Mouse (Mus musculus) olfactory bulb, adult 2 months (tissue): ENCODE measurements around the gene Cldn9. TPM values are rescaled to one million over a fixed set of nuclear protein-coding genes. Genes with fewer than 3 reads are reported as not detected.
A peak's percentile ranks its signal among the peaks of the same experiment; 100 is the strongest.

ENCODE experiments used
- H3K27ac ChIP-seq: fragments of 200-500 bp; 2 replicates; pipeline ENCODE4 v1.5.1; 2012; ENCODE audit warnings: low read depth, low read length; ENCODE audit not compliant: insufficient read depth
- H3K4me1 ChIP-seq: fragments of 200-500 bp; 2 replicates; pipeline ENCODE4 v1.6.1; 2012; ENCODE audit warnings: low read length; ENCODE audit not compliant: control insufficient read depth, insufficient read depth
- H3K4me3 ChIP-seq: fragments of 200-500 bp; 2 replicates; pipeline ENCODE4 v1.5.1; 2012; ENCODE audit warnings: mild to moderate bottlenecking, low read depth, low read length, moderate library complexity; ENCODE audit not compliant: insufficient read depth
- CTCF ChIP-seq: fragments of 200-500 bp; IDR thresholded peaks from 2 replicates; pipeline ENCODE4 v1.5.1; 2012; ENCODE audit warnings: low read depth, mild to moderate bottlenecking, low read length, moderate library complexity; ENCODE audit not compliant: insufficient read depth
- POLR2A ChIP-seq: fragments of 200-500 bp; IDR thresholded peaks from 2 replicates; pipeline ENCODE4 v1.6.1; 2012; ENCODE audit warnings: mild to moderate bottlenecking, low read depth, low read length, moderate library complexity; ENCODE audit not compliant: insufficient read depth
- WGBS: fragments of 180-500 bp; shearing (Covaris S2); methylation state at CpG from one replicate; pipeline ENCODE4 v1.1.7; 2018; 5-methylcytosine and 5-hydroxymethylcytosine counted together
- polyA plus RNA-seq: library from polyadenylated mRNA; stranded (reverse); fragments of >200 nt; gene quantifications from 2 replicates; pipeline ENCODE4 v1.2.4, GENCODE M21; 2012; ENCODE audit warnings: low replicate concordance; ENCODE audit not compliant: missing spikeins, insufficient read depth, insufficient read length

Gene Cldn9
- not detected in 2 replicates for polyA plus RNA-seq

- Histone ChIP-seq H3K4me1 (peaks cover 8% of the 10 kb centered on the region; the same call in 1 of the 2 replicates), H3K27ac (no peak within 1 kb of the TSS), H3K4me3 (no peak within 1 kb of the TSS)
- WGBS, result 48% methylated on average over 15 of the region's 15 CpGs
- TF ChIP-seq CTCF (no peak), POLR2A (no peak)
These were observed at the start of gene Cldn9 for GRCm38 (mm10) chr17:23683856-23684672. TSS of gene Cldn9 (minus strand) at chr17:23684026.

- TF ChIP-seq POLR2A, result no peak
- no peak for TF ChIP-seq CTCF
- Histone ChIP-seq H3K4me3 (no peak overlapping the region), H3K27ac (no peak overlapping the region), H3K4me1 (peaks cover 6% of the 10 kb centered on the region; the same call in 1 of the 2 replicates)
- WGBS, result 38% methylated on average over 1 of the region's 1 CpGs
These were observed 46.6 kb upstream of the Cldn9 start for GRCm38 (mm10) chr17:23730441-23730840.

GRCm38 (mm10) chr17:23726758-23727142, 42.9 kb upstream of the Cldn9 start:
- Histone ChIP-seq H3K4me1 (peaks cover 6% of the 10 kb centered on the region; the same call in 1 of the 2 replicates), H3K27ac (no peak overlapping the region), H3K4me3 (peak overlapping the region; percentile 67)
- 0% methylated on average over 20 of the region's 20 CpGs for WGBS
- no peak for TF ChIP-seq CTCF
- no peak for TF ChIP-seq POLR2A

- Histone ChIP-seq H3K27ac (0 out of 2 replicates have a peak within 1 kb of the TSS, but pooled peaks have one; percentile 10), H3K4me1 (peaks cover 6% of the 10 kb centered on the region; the same call in 1 of the 2 replicates), H3K4me3 (peak within 1 kb of the TSS; percentile 67)
- under 1% methylated on average over 73 of the region's 73 CpGs for WGBS
- TF ChIP-seq POLR2A (peak; percentile 74), CTCF (no peak)
These were observed 42.4 kb upstream of the Cldn9 start, which contains the start of gene Pkmyt1 for GRCm38 (mm10) chr17:23725999-23726757. TSS of gene Pkmyt1 (plus strand) at chr17:23726336.

GRCm38 (mm10) chr17:23725477-23725876, 41.7 kb upstream of the Cldn9 start:
- Histone ChIP-seq H3K4me3 (no peak overlapping the region; the same call in 1 of the 2 replicates), H3K4me1 (peaks cover 6% of the 10 kb centered on the region; the same call in 1 of the 2 replicates), H3K27ac (0 out of 2 replicates have a peak overlapping the region, but pooled peaks have one; percentile 10)
- TF ChIP-seq POLR2A (no peak), CTCF (no peak)
- 57% methylated on average over 4 of the region's 4 CpGs for WGBS

GRCm38 (mm10) chr17:23722376-23723125, 38.7 kb upstream of the Cldn9 start, which contains the start of gene 1520401A03Rik:
TSS of gene 1520401A03Rik (minus strand) at chr17:23722783.
- H3K4me1 ChIP-seq, result peaks cover 6% of the 10 kb centered on the region; the same call in 1 of the 2 replicates
- WGBS, result 84% methylated on average over 7 of the region's 7 CpGs
- no peak within 1 kb of the TSS for H3K4me3 ChIP-seq
- H3K27ac ChIP-seq, result no peak within 1 kb of the TSS
- TF ChIP-seq CTCF, result no peak
- no peak for TF ChIP-seq POLR2A

- Histone ChIP-seq H3K4me1 (peaks cover 4% of the 10 kb centered on the region; the same call in 1 of the 2 replicates), H3K27ac (no peak overlapping the region), H3K4me3 (no peak overlapping the region)
- TF ChIP-seq POLR2A (no peak), CTCF (no peak)
- WGBS, result 88% methylated on average over 2 of the region's 2 CpGs
These were observed 38.1 kb upstream of the Cldn9 start for GRCm38 (mm10) chr17:23721886-23722285.

GRCm38 (mm10) chr17:23719455-23719854, 35.6 kb upstream of the Cldn9 start:
- no peak overlapping the region for H3K27ac ChIP-seq
- H3K4me3 ChIP-seq, result no peak overlapping the region
- WGBS, result 14% methylated on average over 1 of the region's 1 CpGs
- no peak for TF ChIP-seq CTCF
- no peak for TF ChIP-seq POLR2A
- H3K4me1 ChIP-seq, result no peaks in the 10 kb centered on the region
